Mouse (Mus musculus): ENCODE data around the gene Snx21. TPM values are rescaled to one million over a fixed set of nuclear protein-coding genes. Genes with fewer than 3 reads are reported as not detected.

Gene Snx21
- polyA plus RNA-seq, 1 experiment from 2014 or later: 21.2 TPM

DNA sequence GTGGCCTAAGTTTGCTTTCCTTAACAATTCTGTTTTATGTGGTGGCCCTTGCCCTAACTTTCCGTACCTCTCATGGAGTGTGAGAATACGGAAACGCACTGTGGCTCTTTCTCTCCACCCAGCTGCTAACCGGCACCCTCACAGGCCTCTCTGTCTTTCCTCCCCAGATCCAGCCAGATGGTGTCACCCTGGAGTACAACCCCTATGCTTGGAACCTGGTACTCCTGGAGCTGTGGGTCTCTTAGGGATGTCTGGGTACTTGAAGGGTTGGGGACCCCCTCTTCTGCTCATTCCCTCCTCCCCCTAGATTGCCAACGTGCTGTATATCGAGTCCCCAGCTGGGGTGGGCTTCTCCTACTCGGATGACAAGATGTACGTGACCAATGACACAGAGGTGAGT is 48.9 kb downstream of the Snx21 start:
- no peak for ATAC-seq
- Histone ChIP-seq H3K36me3 (peaks cover 20% of the 10 kb centered on the region), H3K4me1 (replicated peaks) (peaks cover 13% of the 10 kb centered on the region), H3K9ac (peak overlapping the region; percentile 85), H3K4me3 (replicated peaks) (peak overlapping the region; percentile 79), H3K27me3 (replicated peaks) (no peaks in the 10 kb centered on the region), H3K4me2 (replicated peaks) (peak overlapping the region; percentile 99), H3K9me3 (no peaks in the 10 kb centered on the region), H3K27ac (peak overlapping the region; percentile 92; the same call in 1 of the 2 replicates)
- 35% methylated on average over 8 of the region's 8 CpGs for WGBS

DNA sequence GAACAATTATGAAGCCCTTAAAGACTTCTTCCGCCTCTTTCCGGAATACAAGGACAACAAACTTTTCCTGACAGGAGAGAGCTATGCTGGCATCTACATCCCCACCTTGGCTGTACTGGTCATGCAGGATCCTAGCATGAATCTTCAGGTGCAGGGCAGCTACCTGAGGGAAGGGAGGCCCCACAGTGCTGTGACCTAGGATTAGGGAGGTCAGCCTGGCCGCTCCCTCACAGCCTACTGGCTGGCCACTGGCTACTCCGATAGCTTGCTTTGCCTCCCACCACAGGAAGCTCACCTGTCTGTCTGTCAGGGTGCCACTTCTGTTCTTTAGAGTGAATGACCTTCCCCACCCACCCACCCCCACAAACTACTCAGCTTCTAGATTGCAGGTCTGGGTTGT is 49.5 kb downstream of the Snx21 start:
- Histone ChIP-seq H3K36me3 (peaks cover 24% of the 10 kb centered on the region), H3K27ac (no peak overlapping the region), H3K27me3 (replicated peaks) (no peaks in the 10 kb centered on the region), H3K9me3 (no peaks in the 10 kb centered on the region), H3K4me2 (replicated peaks) (peak overlapping the region; percentile 99), H3K4me1 (replicated peaks) (peaks cover 13% of the 10 kb centered on the region), H3K4me3 (replicated peaks) (peak overlapping the region; percentile 79; the same call in 1 of the 2 replicates), H3K9ac (no peak overlapping the region)
- WGBS: 98% methylated on average over 4 of the region's 4 CpGs
- no peak for ATAC-seq

Other genes starting within 250 kb of the Snx21 start
- gene Wfdc2, start 223.4 kb upstream of the Snx21 start, polyA plus RNA-seq (2015; fragmentation: Nextera tagmentation; extraction: Ambion mirVana): 53.3 and 57.4 TPM in 2 replicates
- not detected in 2 replicates for gene Spint3, start 212.4 kb upstream of the Snx21 start, polyA plus RNA-seq (2015; fragmentation: Nextera tagmentation; extraction: Ambion mirVana)
- gene Wfdc6a, start 200.4 kb upstream of the Snx21 start, polyA plus RNA-seq (2015; fragmentation: Nextera tagmentation; extraction: Ambion mirVana): 0.85 and 1.7 TPM in 2 replicates
- gene Eppin, start 192.2 kb upstream of the Snx21 start, polyA plus RNA-seq (2015; fragmentation: Nextera tagmentation; extraction: Ambion mirVana): not detected in 2 replicates
- not detected in 2 replicates for gene Wfdc6b, start 172.3 kb upstream of the Snx21 start, polyA plus RNA-seq (2015; fragmentation: Nextera tagmentation; extraction: Ambion mirVana)
- gene Wfdc8, start 172.2 kb upstream of the Snx21 start, polyA plus RNA-seq (2015; fragmentation: Nextera tagmentation; extraction: Ambion mirVana): not detected in 2 replicates
- not detected in 2 replicates for gene Wfdc16, start 147.0 kb upstream of the Snx21 start, polyA plus RNA-seq (2015; fragmentation: Nextera tagmentation; extraction: Ambion mirVana)
- gene Wfdc10, start 129.8 kb upstream of the Snx21 start, polyA plus RNA-seq (2015; fragmentation: Nextera tagmentation; extraction: Ambion mirVana): 0.56 and 0.72 TPM in 2 replicates
- gene Wfdc9, start 129.2 kb upstream of the Snx21 start, polyA plus RNA-seq (2015; fragmentation: Nextera tagmentation; extraction: Ambion mirVana): not detected in 2 replicates
- not detected in 2 replicates for gene Wfdc11, start 111.7 kb upstream of the Snx21 start, polyA plus RNA-seq (2015; fragmentation: Nextera tagmentation; extraction: Ambion mirVana)
- 0.18 and 0.30 TPM in 2 replicates for gene Wfdc13, start 100.7 kb upstream of the Snx21 start, polyA plus RNA-seq (2015; fragmentation: Nextera tagmentation; extraction: Ambion mirVana)
- gene Spint4, start 87.3 kb upstream of the Snx21 start, polyA plus RNA-seq (2015; fragmentation: Nextera tagmentation; extraction: Ambion mirVana): not detected in 2 replicates
- not detected in 2 replicates for gene Spint5, start 70.5 kb upstream of the Snx21 start, polyA plus RNA-seq (2015; fragmentation: Nextera tagmentation; extraction: Ambion mirVana)
- 1.8 and 2.0 TPM in 2 replicates for gene Wfdc3, start 39.9 kb upstream of the Snx21 start, polyA plus RNA-seq (2015; fragmentation: Nextera tagmentation; extraction: Ambion mirVana)
- gene Dnttip1, start 39.8 kb upstream of the Snx21 start, polyA plus RNA-seq (2015; fragmentation: Nextera tagmentation; extraction: Ambion mirVana): 60.4 and 62.5 TPM in 2 replicates
- 431 and 439 TPM in 2 replicates for gene Ube2c, start 15.9 kb upstream of the Snx21 start, polyA plus RNA-seq (2015; fragmentation: Nextera tagmentation; extraction: Ambion mirVana)
- gene Tnnc2, start 5.9 kb upstream of the Snx21 start, polyA plus RNA-seq (2015; fragmentation: Nextera tagmentation; extraction: Ambion mirVana): 1.7 and 6.9 TPM in 2 replicates
- 23.6 and 29.7 TPM in 2 replicates for gene Acot8, start 19.1 kb downstream of the Snx21 start, polyA plus RNA-seq (2015; fragmentation: Nextera tagmentation; extraction: Ambion mirVana)
- 8.1 and 9.0 TPM in 2 replicates for gene Zswim3, start 19.3 kb downstream of the Snx21 start, polyA plus RNA-seq (2015; fragmentation: Nextera tagmentation; extraction: Ambion mirVana)
- gene Zswim1, start 36.9 kb downstream of the Snx21 start, polyA plus RNA-seq (2015; fragmentation: Nextera tagmentation; extraction: Ambion mirVana): 13.5 TPM in 2 replicates
- gene Spata25, start 42.7 kb downstream of the Snx21 start, polyA plus RNA-seq (2015; fragmentation: Nextera tagmentation; extraction: Ambion mirVana): not detected in 2 replicates
- 266 and 277 TPM in 2 replicates for gene Ctsa, start 47.0 kb downstream of the Snx21 start, polyA plus RNA-seq (2015; fragmentation: Nextera tagmentation; extraction: Ambion mirVana)
- gene Neurl2, start 47.6 kb downstream of the Snx21 start, polyA plus RNA-seq (2015; fragmentation: Nextera tagmentation; extraction: Ambion mirVana): 6.8 and 7.4 TPM in 2 replicates
- gene Pltp, start 71.9 kb downstream of the Snx21 start, polyA plus RNA-seq (2015; fragmentation: Nextera tagmentation; extraction: Ambion mirVana): 28.7 and 29.5 TPM in 2 replicates
- 63.6 and 65.5 TPM in 2 replicates for gene Pcif1, start 93.5 kb downstream of the Snx21 start, polyA plus RNA-seq (2015; fragmentation: Nextera tagmentation; extraction: Ambion mirVana)
- gene Zfp335, start 125.9 kb downstream of the Snx21 start, polyA plus RNA-seq (2015; fragmentation: Nextera tagmentation; extraction: Ambion mirVana): 10.7 and 11.3 TPM in 2 replicates
- 4.9 and 5.2 TPM in 2 replicates for gene Mmp9, start 155.0 kb downstream of the Snx21 start, polyA plus RNA-seq (2015; fragmentation: Nextera tagmentation; extraction: Ambion mirVana)
- gene Slc12a5, start 175.0 kb downstream of the Snx21 start, polyA plus RNA-seq (2015; fragmentation: Nextera tagmentation; extraction: Ambion mirVana): 0.80 and 0.97 TPM in 2 replicates
- gene Ncoa5, start 249.0 kb downstream of the Snx21 start, polyA plus RNA-seq (2015; fragmentation: Nextera tagmentation; extraction: Ambion mirVana): 47.4 and 48.8 TPM in 2 replicates

All from intestine, embryonic 15.5 days (tissue).